Mouse (Mus musculus) cerebellum, adult 2 months (tissue): ENCODE measurements at regions not wholly inside any gene's neighbourhood (a gene's known extent, or its start where the extent isn't known, plus 50 kb on each side); places are given as distances from the start of the nearest gene placed in this dataset.

Experiments used
- CTCF ChIP-seq: fragments of 200-500 bp; IDR thresholded peaks from 2 replicates; pipeline ENCODE4 v1.5.1; 2011; ENCODE audit warnings: low read depth, mild to moderate bottlenecking, control low read depth, low read length, moderate library complexity, borderline replicate concordance; ENCODE audit not compliant: insufficient read depth
- POLR2A ChIP-seq: fragments of 200-500 bp; IDR thresholded peaks from 2 replicates; pipeline ENCODE4 v1.6.1; 2011; ENCODE audit warnings: low read length, control low read depth, borderline replicate concordance; ENCODE audit not compliant: insufficient read depth

DNA sequence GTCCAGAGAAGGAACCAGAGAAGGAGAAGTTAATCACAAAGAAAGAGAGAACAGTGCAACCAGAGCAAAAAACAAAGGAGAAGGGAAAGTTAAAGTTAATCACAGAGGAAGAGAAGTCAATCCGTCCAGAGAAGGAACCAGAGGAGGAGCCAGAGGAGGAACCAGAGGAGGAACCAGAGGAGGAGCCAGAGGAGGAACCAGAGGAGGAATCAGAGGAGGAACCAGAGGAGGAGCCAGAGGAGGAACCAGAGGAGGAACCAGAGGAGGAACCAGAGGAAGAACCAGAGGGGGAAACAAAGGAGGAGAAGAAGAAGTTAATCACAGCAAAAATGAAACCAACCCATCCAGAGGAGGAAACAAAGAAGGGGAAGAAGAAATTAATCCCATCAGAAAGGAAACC lies 57.2 kb upstream of the Sipa1l3 start:
- TF ChIP-seq POLR2A (no peak), CTCF (no peak)
